Mouse (Mus musculus) heart, postnatal 0 days (tissue): ENCODE data around the gene Anks1b. TPM values are rescaled to one million over a fixed set of nuclear protein-coding genes. Genes with fewer than 3 reads are reported as not detected.

Experiments
- ATAC-seq: fragments of 200-750 bp; cut with Nextera tagmentation; 2 replicates; pipeline ENCODE4 v1.8.0; 2017; ENCODE audit warnings: low read depth, moderate number of reproducible peaks, moderate library complexity; ENCODE audit not compliant: insufficient read depth
- DNase-seq: peaks from one replicate; pipeline ENCODE4 v3.0.0-alpha.2; 2016; ENCODE audit warnings: low spot score
- H3K27ac ChIP-seq: fragments of 300-500 bp; sonication (generic); 2 replicates; pipeline ENCODE4 v1.5.1; 2014; ENCODE audit warnings: low read depth, mild to moderate bottlenecking
- H3K27me3 ChIP-seq: fragments of 300-500 bp; sonication (generic); 2 replicates; pipeline ENCODE4 v1.6.1; 2014; ENCODE audit warnings: low read length, mixed read lengths; ENCODE audit not compliant: control insufficient read depth, insufficient read depth
- H3K36me3 ChIP-seq: fragments of 300-500 bp; sonication (generic); replicated peaks from 2 replicates; pipeline ENCODE4 v1.6.1; 2014; ENCODE audit warnings: low read length, mixed read lengths; ENCODE audit not compliant: control insufficient read depth, insufficient read depth
- H3K4me1 ChIP-seq: fragments of 300-500 bp; sonication (generic); 2 replicates; pipeline ENCODE4 v1.6.1; 2014; ENCODE audit warnings: antibody characterized with exemption; ENCODE audit not compliant: control insufficient read depth, insufficient read depth
- H3K4me2 ChIP-seq: fragments of 300-500 bp; sonication (generic); 2 replicates; pipeline ENCODE4 v1.6.1; 2014; ENCODE audit warnings: low read depth, mild to moderate bottlenecking, low read length, moderate library complexity
- H3K4me3 ChIP-seq: fragments of 300-500 bp; sonication (generic); 2 replicates; pipeline ENCODE4 v1.5.1; 2014; ENCODE audit warnings: low read depth, low read length
- H3K9ac ChIP-seq: fragments of 300-500 bp; sonication (generic); replicated peaks from 2 replicates; pipeline ENCODE4 v1.6.1; 2014; ENCODE audit warnings: low read depth, low read length, mixed read lengths
- H3K9me3 ChIP-seq: fragments of 300-500 bp; sonication (generic); replicated peaks from 2 replicates; pipeline ENCODE4 v1.6.1; 2016; ENCODE audit warnings: low read length; ENCODE audit not compliant: control insufficient read depth
- CTCF ChIP-seq: IDR thresholded peaks from 2 replicates; pipeline ENCODE4 v1.5.1; 2016; ENCODE audit warnings: antibody characterized with exemption, control low read depth, low read depth
- EP300 ChIP-seq: IDR thresholded peaks from 2 replicates; pipeline ENCODE4 v1.6.1; 2016; ENCODE audit warnings: antibody characterized with exemption, low read depth
- WGBS: fragments of 180-500 bp; shearing (Covaris S2); extraction: QIAGEN DNeasy Blood & Tissue Kit; methylation state at CpG from one replicate; pipeline ENCODE4 v1.1.7; 2014; 5-methylcytosine and 5-hydroxymethylcytosine counted together
- polyA plus RNA-seq: library from polyadenylated mRNA; unstranded; fragments of >200 nt; fragmentation: Nextera tagmentation; extraction: Ambion mirVana; gene quantifications from 2 replicates; pipeline ENCODE4 v1.2.1, GENCODE M21; 2015
- total RNA-seq: library from RNA; depleted of rRNA; stranded (reverse); fragments of >200 nt; gene quantifications from 2 replicates; pipeline ENCODE4 v1.2.3, GENCODE M21; 2014; ENCODE audit warnings: low replicate concordance

The Anks1b gene
- total and polyA plus RNA-seq, 2 experiments from 2014 or later = 0.26 TPM; not detected in 1

DNA sequence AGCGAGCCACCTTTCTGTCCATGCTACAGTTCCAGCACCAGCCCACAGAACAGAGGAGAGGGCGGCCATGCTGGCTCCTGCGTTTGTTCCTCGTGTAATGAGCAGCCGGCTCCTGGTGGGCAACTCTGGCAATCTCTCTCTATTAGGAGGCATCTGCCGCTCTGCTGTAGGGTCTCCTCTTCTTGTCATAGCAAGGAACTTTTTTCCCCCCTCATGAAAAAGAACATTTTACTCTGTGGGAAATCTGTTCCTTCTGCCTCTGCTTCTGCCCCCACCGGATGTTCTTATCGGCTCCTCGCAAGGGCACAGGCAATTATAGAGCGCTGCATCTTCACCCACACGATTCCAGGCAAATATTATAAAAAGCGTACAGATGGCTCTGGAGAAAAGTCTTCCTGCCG lies 850.6 kb downstream of the Anks1b start:
- no peak for DNase-seq
- Histone ChIP-seq H3K36me3 (no peaks in the 10 kb centered on the region), H3K27ac (no peak overlapping the region), H3K9me3 (no peaks in the 10 kb centered on the region), H3K27me3 (peaks cover 5% of the 10 kb centered on the region; the same call in 1 of the 2 replicates), H3K4me1 (peaks cover 4% of the 10 kb centered on the region; the same call in 1 of the 2 replicates), H3K4me3 (no peak overlapping the region), H3K9ac (no peak overlapping the region), H3K4me2 (no peak overlapping the region)
- TF ChIP-seq CTCF = no peak
- TF ChIP-seq EP300 = no peak
- ATAC-seq = no peak
- 66% methylated on average over 13 of the region's 13 CpGs for WGBS

DNA sequence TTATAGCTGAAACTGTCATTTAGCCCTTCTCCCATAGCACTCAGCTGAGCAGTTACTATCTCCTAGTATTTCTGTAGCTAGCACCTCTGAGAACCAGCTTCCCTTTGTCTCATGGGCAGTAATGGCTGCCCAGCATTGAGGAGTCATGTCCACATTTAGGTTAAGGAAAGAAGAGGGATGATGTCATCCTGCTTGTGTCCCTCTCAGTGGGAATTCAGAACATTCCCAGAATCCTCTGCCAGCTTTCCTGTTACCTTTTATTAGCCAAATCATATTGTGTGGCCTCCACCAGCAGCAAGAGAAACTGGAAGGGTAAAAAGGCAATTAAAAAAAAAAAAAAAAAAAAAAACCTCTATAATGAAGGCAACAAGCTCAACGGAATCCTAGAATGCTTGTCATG lies 851.6 kb downstream of the Anks1b start:
- DNase-seq = no peak
- Histone ChIP-seq H3K9me3 (no peaks in the 10 kb centered on the region), H3K4me2 (no peak overlapping the region), H3K36me3 (no peaks in the 10 kb centered on the region), H3K4me1 (peaks cover 4% of the 10 kb centered on the region; the same call in 1 of the 2 replicates), H3K27me3 (peaks cover 5% of the 10 kb centered on the region; the same call in 1 of the 2 replicates), H3K27ac (no peak overlapping the region), H3K4me3 (no peak overlapping the region), H3K9ac (no peak overlapping the region)
- no peak for TF ChIP-seq EP300
- TF ChIP-seq CTCF = no peak
- ATAC-seq = no peak
- WGBS = 60% methylated on average over 1 of the region's 1 CpGs

DNA sequence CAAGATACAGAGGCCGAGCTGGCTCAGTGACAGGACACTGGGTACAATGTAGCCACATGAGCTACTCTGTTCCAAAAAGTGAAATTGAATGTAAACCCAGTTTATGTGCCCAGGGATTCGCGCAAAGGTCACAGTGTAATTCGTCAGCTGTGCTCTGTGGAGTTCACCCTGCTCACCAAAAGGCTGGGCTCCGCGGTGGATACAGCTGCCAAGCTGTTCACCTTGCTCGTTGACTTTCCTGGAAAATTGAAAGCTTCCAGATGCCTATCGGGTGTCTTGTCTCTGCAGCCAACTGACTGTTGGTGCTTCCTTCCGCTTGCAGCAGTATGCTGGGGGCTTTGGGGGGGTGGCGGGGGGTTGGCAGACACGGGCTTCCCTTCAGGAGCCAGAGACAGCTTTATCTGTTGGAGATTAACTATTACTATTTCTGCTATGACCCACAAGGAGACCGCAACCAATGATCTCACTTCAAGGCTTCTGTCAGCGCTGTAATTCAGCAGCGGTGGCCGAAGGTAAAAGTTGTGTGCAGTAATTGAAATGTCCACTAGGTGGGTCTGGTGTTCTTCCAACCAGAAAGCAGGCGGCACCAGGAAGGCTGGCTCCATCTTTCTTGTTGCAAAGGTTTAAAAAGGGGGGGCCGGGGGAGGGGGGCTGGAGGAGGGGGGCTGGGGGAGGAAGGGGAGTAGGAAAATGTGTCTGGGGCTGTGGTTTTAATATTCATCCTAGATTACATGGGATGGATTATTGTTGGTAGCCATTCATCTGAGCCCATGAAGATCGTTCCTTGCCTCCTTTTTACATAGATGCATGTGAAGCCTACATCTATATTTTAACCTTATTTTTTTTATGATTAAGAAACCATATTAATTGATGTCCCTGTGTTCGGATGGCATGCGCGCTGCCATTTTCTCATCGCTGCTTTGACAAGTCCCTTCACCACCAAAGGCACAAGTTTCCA lies 855.4 kb downstream of the Anks1b start:
- TF ChIP-seq EP300 (no peak), CTCF (peak; percentile 80)
- DNase-seq (peak; percentile 73), ATAC-seq (peak; percentile 24; the same call in 1 of the 2 replicates)
- Histone ChIP-seq H3K4me1 (peaks cover 4% of the 10 kb centered on the region; the same call in 1 of the 2 replicates), H3K9me3 (no peaks in the 10 kb centered on the region), H3K4me3 (peak overlapping the region; percentile 37), H3K36me3 (no peaks in the 10 kb centered on the region), H3K27ac (no peak overlapping the region), H3K27me3 (peaks cover 5% of the 10 kb centered on the region; the same call in 1 of the 2 replicates), H3K4me2 (peak overlapping the region; percentile 65), H3K9ac (no peak overlapping the region)
- WGBS = 26% methylated on average over 22 of the region's 22 CpGs

DNA sequence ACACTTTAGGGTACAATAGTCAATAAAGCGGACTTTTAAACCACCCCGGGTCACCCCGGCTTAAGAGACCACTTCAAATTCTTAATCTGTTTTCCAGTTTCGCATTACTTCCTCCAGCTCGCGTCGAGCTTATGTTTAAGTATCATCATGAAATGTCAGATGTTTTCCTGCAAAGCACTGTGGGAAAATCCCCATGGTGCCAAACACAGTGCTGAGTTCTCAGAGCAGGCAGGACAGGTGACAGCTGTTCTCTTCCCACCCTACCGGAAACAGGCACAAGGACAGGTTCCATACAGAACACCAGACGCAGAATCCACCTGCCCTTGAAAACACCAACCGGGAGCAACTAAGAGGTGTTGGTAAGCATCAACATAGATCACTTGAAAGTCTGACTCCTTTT lies 856.2 kb downstream of the Anks1b start:
- Histone ChIP-seq H3K27me3 (peaks cover 5% of the 10 kb centered on the region; the same call in 1 of the 2 replicates), H3K27ac (no peak overlapping the region), H3K9ac (no peak overlapping the region), H3K4me2 (no peak overlapping the region), H3K36me3 (no peaks in the 10 kb centered on the region), H3K9me3 (no peaks in the 10 kb centered on the region), H3K4me3 (no peak overlapping the region), H3K4me1 (peaks cover 4% of the 10 kb centered on the region; the same call in 1 of the 2 replicates)
- DNase-seq (no peak), ATAC-seq (no peak)
- TF ChIP-seq CTCF (no peak), EP300 (no peak)
- WGBS = 40% methylated on average over 10 of the region's 10 CpGs

DNA sequence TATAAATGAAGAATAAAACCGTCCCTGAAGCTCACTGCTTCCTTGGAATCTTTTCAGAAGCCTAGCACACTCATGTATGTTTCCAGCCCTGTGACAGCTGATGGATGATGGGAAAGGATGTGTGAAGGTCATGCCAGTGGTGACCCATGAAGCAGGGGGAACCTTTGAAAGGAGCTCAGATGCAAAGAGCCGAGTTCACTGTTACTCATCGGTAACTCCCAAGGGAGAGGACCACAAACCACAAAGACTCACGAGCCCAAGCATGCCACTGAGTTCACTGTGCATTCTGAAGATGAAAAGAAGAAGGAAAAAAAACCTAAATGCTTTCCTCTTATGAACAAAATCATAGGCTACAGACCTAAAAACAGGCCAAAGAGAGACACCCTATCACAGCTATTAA lies 859.5 kb downstream of the Anks1b start:
- no peak for DNase-seq
- TF ChIP-seq CTCF (no peak), EP300 (no peak)
- no peak overlapping the region for H3K9ac ChIP-seq
- no peak overlapping the region for H3K4me2 ChIP-seq
- H3K9me3 ChIP-seq = no peaks in the 10 kb centered on the region
- no peak overlapping the region for H3K4me3 ChIP-seq
- H3K27ac ChIP-seq = no peak overlapping the region
- WGBS = 60% methylated on average over 4 of the region's 4 CpGs
- no peaks in the 10 kb centered on the region for H3K36me3 ChIP-seq
- H3K4me1 ChIP-seq = peaks cover 4% of the 10 kb centered on the region; the same call in 1 of the 2 replicates
- ATAC-seq = no peak
- peaks cover 2% of the 10 kb centered on the region; the same call in 1 of the 2 replicates for H3K27me3 ChIP-seq
